Mouse (Mus musculus) hindbrain, embryonic 15.5 days (tissue): Measurements from ENCODE around the gene Tbc1d17. TPM values are rescaled to one million over a fixed set of nuclear protein-coding genes. Genes with fewer than 3 reads are reported as not detected.
A peak's percentile ranks its signal among the peaks of the same experiment; 100 is the strongest.

Source experiments
- ATAC-seq: fragments of 200-750 bp; cut with Nextera tagmentation; 2 replicates; pipeline ENCODE4 v1.8.0; 2017; ENCODE audit warnings: low read depth, moderate number of reproducible peaks, moderate TSS enrichment; ENCODE audit not compliant: low FRiP score
- H3K27ac ChIP-seq: fragments of 300-500 bp; sonication (generic); replicated peaks from 2 replicates; pipeline ENCODE4 v1.5.1; 2015; ENCODE audit warnings: mild to moderate bottlenecking, inconsistent platforms
- H3K27me3 ChIP-seq: fragments of 300-500 bp; sonication (generic); 2 replicates; pipeline ENCODE4 v1.6.1; 2015; ENCODE audit warnings: control low read depth, inconsistent platforms
- H3K36me3 ChIP-seq: fragments of 300-500 bp; sonication (generic); 2 replicates; pipeline ENCODE4 v1.6.1; 2015; ENCODE audit warnings: control low read depth, inconsistent platforms
- H3K4me1 ChIP-seq: fragments of 300-500 bp; sonication (generic); replicated peaks from 2 replicates; pipeline ENCODE4 v1.6.1; 2015; ENCODE audit warnings: control low read depth, inconsistent platforms
- H3K4me2 ChIP-seq: fragments of 300-500 bp; sonication (generic); 2 replicates; pipeline ENCODE4 v1.6.1; 2015; ENCODE audit warnings: moderate library complexity, mild to moderate bottlenecking, inconsistent platforms
- H3K4me3 ChIP-seq: fragments of 300-500 bp; sonication (generic); 2 replicates; pipeline ENCODE4 v1.5.1; 2015; ENCODE audit warnings: mild to moderate bottlenecking, inconsistent platforms
- H3K9ac ChIP-seq: fragments of 300-500 bp; sonication (generic); 2 replicates; pipeline ENCODE4 v1.6.1; 2015; ENCODE audit warnings: inconsistent platforms
- H3K9me3 ChIP-seq: fragments of 300-500 bp; sonication (generic); 2 replicates; pipeline ENCODE4 v1.6.1; 2016; ENCODE audit warnings: control low read depth, inconsistent platforms
- WGBS: fragments of 180-500 bp; shearing (Covaris S2); methylation state at CpG from one replicate; pipeline ENCODE4 v1.1.7; 2015; 5-methylcytosine and 5-hydroxymethylcytosine counted together
- polyA plus RNA-seq: library from polyadenylated mRNA; unstranded; fragments of >200 nt; fragmentation: Nextera tagmentation; extraction: Ambion mirVana; gene quantifications from 2 replicates; pipeline ENCODE4 v1.2.1, GENCODE M21; 2015

Tbc1d17 gene
- polyA plus RNA-seq, 1 experiment from 2014 or later = 118 TPM

- H3K27ac ChIP-seq = peak overlapping the region; percentile 99
- ATAC-seq = peak; percentile 79
- peak overlapping the region; percentile 81 for H3K4me3 ChIP-seq
- H3K36me3 ChIP-seq = peaks cover 18% of the 10 kb centered on the region
- no peaks in the 10 kb centered on the region for H3K9me3 ChIP-seq
- peak overlapping the region; percentile 84 for H3K9ac ChIP-seq
- H3K4me2 ChIP-seq = peak overlapping the region; percentile 86
- H3K4me1 ChIP-seq = peaks cover 46% of the 10 kb centered on the region
- under 1% methylated on average over 41 of the region's 41 CpGs for WGBS
- H3K27me3 ChIP-seq = no peaks in the 10 kb centered on the region
Measured at GRCm38 (mm10) chr7:44849416-44850111, 685 bp upstream of the Tbc1d17 start.

- Histone ChIP-seq H3K27me3 (no peaks in the 10 kb centered on the region), H3K27ac (0 out of 2 replicates have a peak overlapping the region, but pooled peaks have one; percentile 99), H3K9ac (peak overlapping the region; percentile 45), H3K9me3 (no peaks in the 10 kb centered on the region), H3K36me3 (peaks cover 33% of the 10 kb centered on the region), H3K4me3 (peak overlapping the region; percentile 81), H3K4me2 (peak overlapping the region; percentile 86), H3K4me1 (peaks cover 31% of the 10 kb centered on the region)
- ATAC-seq = no peak
- WGBS = 79% methylated on average over 5 of the region's 5 CpGs
Measured at GRCm38 (mm10) chr7:44847772-44848171, 1.1 kb downstream of the Tbc1d17 start.

GRCm38 (mm10) chr7:44846804-44847203 lies 2.1 kb downstream of the Tbc1d17 start:
- no peaks in the 10 kb centered on the region for H3K9me3 ChIP-seq
- no peak overlapping the region for H3K4me2 ChIP-seq
- no peak overlapping the region for H3K4me3 ChIP-seq
- peaks cover 26% of the 10 kb centered on the region for H3K4me1 ChIP-seq
- no peak for ATAC-seq
- H3K36me3 ChIP-seq = peaks cover 42% of the 10 kb centered on the region
- no peak overlapping the region for H3K9ac ChIP-seq
- no peak overlapping the region for H3K27ac ChIP-seq
- peaks cover 8% of the 10 kb centered on the region; the same call in 1 of the 2 replicates for H3K27me3 ChIP-seq
- 91% methylated on average over 7 of the region's 7 CpGs for WGBS

- Histone ChIP-seq H3K4me2 (no peak overlapping the region), H3K9ac (no peak overlapping the region), H3K4me1 (peaks cover 20% of the 10 kb centered on the region), H3K36me3 (peaks cover 49% of the 10 kb centered on the region), H3K9me3 (no peaks in the 10 kb centered on the region), H3K27ac (no peak overlapping the region), H3K4me3 (no peak overlapping the region), H3K27me3 (peaks cover 21% of the 10 kb centered on the region)
- no peak for ATAC-seq
- WGBS = 92% methylated on average over 10 of the region's 10 CpGs
Measured at GRCm38 (mm10) chr7:44845006-44845405, 3.9 kb downstream of the Tbc1d17 start.

GRCm38 (mm10) chr7:44841825-44842463 lies 6.9 kb downstream of the Tbc1d17 start:
- no peak for ATAC-seq
- Histone ChIP-seq H3K4me3 (no peak overlapping the region), H3K9ac (no peak overlapping the region), H3K27me3 (peaks cover 28% of the 10 kb centered on the region), H3K4me1 (peaks cover 19% of the 10 kb centered on the region), H3K4me2 (no peak overlapping the region), H3K27ac (no peak overlapping the region), H3K36me3 (peaks cover 49% of the 10 kb centered on the region), H3K9me3 (no peaks in the 10 kb centered on the region)
- 90% methylated on average over 8 of the region's 8 CpGs for WGBS

- peak overlapping the region; percentile 56 for H3K4me2 ChIP-seq
- H3K27ac ChIP-seq = no peak overlapping the region
- peaks cover 39% of the 10 kb centered on the region for H3K36me3 ChIP-seq
- no peak for ATAC-seq
- WGBS = 50% methylated on average over 14 of the region's 14 CpGs
- no peak overlapping the region for H3K4me3 ChIP-seq
- H3K9ac ChIP-seq = 0 out of 2 replicates have a peak overlapping the region, but pooled peaks have one; percentile 21
- peaks cover 15% of the 10 kb centered on the region for H3K4me1 ChIP-seq
- peaks cover 28% of the 10 kb centered on the region for H3K27me3 ChIP-seq
- no peaks in the 10 kb centered on the region for H3K9me3 ChIP-seq
Measured at GRCm38 (mm10) chr7:44840426-44840825, 8.5 kb downstream of the Tbc1d17 start.

- peak overlapping the region; percentile 19 for H3K4me3 ChIP-seq
- peak overlapping the region; percentile 21 for H3K9ac ChIP-seq
- peaks cover 28% of the 10 kb centered on the region for H3K27me3 ChIP-seq
- H3K4me2 ChIP-seq = peak overlapping the region; percentile 56
- H3K36me3 ChIP-seq = peaks cover 32% of the 10 kb centered on the region
- WGBS = 3% methylated on average over 56 of the region's 58 CpGs
- H3K27ac ChIP-seq = 0 out of 2 replicates have a peak overlapping the region, but pooled peaks have one; percentile 1
- peak; percentile 52 for ATAC-seq
- no peaks in the 10 kb centered on the region for H3K9me3 ChIP-seq
- H3K4me1 ChIP-seq = peaks cover 15% of the 10 kb centered on the region
Measured at GRCm38 (mm10) chr7:44839491-44840191, 9.2 kb downstream of the Tbc1d17 start.

GRCm38 (mm10) chr7:44839171-44839490 lies 9.7 kb downstream of the Tbc1d17 start:
- H3K4me3 ChIP-seq = peak overlapping the region; percentile 19
- no peaks in the 10 kb centered on the region for H3K9me3 ChIP-seq
- H3K27ac ChIP-seq = no peak overlapping the region
- peaks cover 28% of the 10 kb centered on the region for H3K27me3 ChIP-seq
- ATAC-seq = no peak
- H3K9ac ChIP-seq = peak overlapping the region; percentile 21; the same call in 1 of the 2 replicates
- H3K36me3 ChIP-seq = peaks cover 26% of the 10 kb centered on the region
- 30% methylated on average over 11 of the region's 11 CpGs for WGBS
- peak overlapping the region; percentile 56 for H3K4me2 ChIP-seq
- peaks cover 15% of the 10 kb centered on the region for H3K4me1 ChIP-seq

- 82% methylated on average over 6 of the region's 6 CpGs for WGBS
- H3K27me3 ChIP-seq = peaks cover 28% of the 10 kb centered on the region
- H3K9me3 ChIP-seq = no peaks in the 10 kb centered on the region
- H3K27ac ChIP-seq = no peak overlapping the region
- peaks cover 19% of the 10 kb centered on the region for H3K36me3 ChIP-seq
- H3K9ac ChIP-seq = no peak overlapping the region
- H3K4me1 ChIP-seq = peaks cover 15% of the 10 kb centered on the region
- no peak for ATAC-seq
- no peak overlapping the region for H3K4me2 ChIP-seq
- H3K4me3 ChIP-seq = no peak overlapping the region
Measured at GRCm38 (mm10) chr7:44838073-44838472, 10.8 kb downstream of the Tbc1d17 start.

GRCm38 (mm10) chr7:44836423-44837053 lies 12.3 kb downstream of the Tbc1d17 start:
- H3K4me1 ChIP-seq = peaks cover 15% of the 10 kb centered on the region
- no peak overlapping the region for H3K4me2 ChIP-seq
- peaks cover 11% of the 10 kb centered on the region for H3K36me3 ChIP-seq
- no peak overlapping the region for H3K9ac ChIP-seq
- no peak for ATAC-seq
- WGBS = 87% methylated on average over 9 of the region's 9 CpGs
- H3K27me3 ChIP-seq = peaks cover 18% of the 10 kb centered on the region
- no peak overlapping the region for H3K27ac ChIP-seq
- no peak overlapping the region for H3K4me3 ChIP-seq
- no peaks in the 10 kb centered on the region for H3K9me3 ChIP-seq

GRCm38 (mm10) chr7:44836016-44836404 lies 12.9 kb downstream of the Tbc1d17 start:
- Histone ChIP-seq H3K4me2 (no peak overlapping the region), H3K27ac (no peak overlapping the region), H3K9ac (no peak overlapping the region), H3K4me3 (no peak overlapping the region), H3K9me3 (no peaks in the 10 kb centered on the region), H3K36me3 (peaks cover 17% of the 10 kb centered on the region), H3K27me3 (peaks cover 14% of the 10 kb centered on the region), H3K4me1 (peaks cover 15% of the 10 kb centered on the region)
- no peak for ATAC-seq
- WGBS = 53% methylated on average over 3 of the region's 3 CpGs
